Mouse (Mus musculus) E14TG2a.4 (cell line): Measurements from ENCODE around the gene Gm20662.

ENCODE experiments used
- H3K27me3 ChIP-seq: 2 replicates; pipeline ENCODE4 v1.6.1; 2014; ENCODE audit warnings: low read length, control low read depth; ENCODE audit not compliant: insufficient read depth
- H3K36me3 ChIP-seq: 2 replicates; pipeline ENCODE4 v1.6.1; 2014; ENCODE audit warnings: low read length, control low read depth; ENCODE audit not compliant: insufficient read depth
- H3K4me1 ChIP-seq: replicated peaks from 2 replicates; pipeline ENCODE4 v1.6.1; 2014; ENCODE audit warnings: low read depth, low read length, control low read depth
- H3K4me3 ChIP-seq: replicated peaks from 2 replicates; pipeline ENCODE4 v1.5.1; 2014; ENCODE audit warnings: mild to moderate bottlenecking, low read length
- H3K9me3 ChIP-seq: 2 replicates; pipeline ENCODE4 v1.6.1; 2014; ENCODE audit warnings: low read length, control low read depth
- CTCF ChIP-seq: conservative IDR thresholded peaks from 2 replicates; pipeline ENCODE4 v1.5.1; 2014; ENCODE audit warnings: low read length
- NANOG ChIP-seq: IDR thresholded peaks from 2 replicates; pipeline ENCODE4 v1.6.1; 2014; ENCODE audit warnings: borderline replicate concordance, low read length, mixed read lengths
- POU5F1 ChIP-seq: IDR thresholded peaks from 2 replicates; pipeline ENCODE4 v1.6.1; 2014; ENCODE audit warnings: low read length, borderline replicate concordance

The Gm20662 gene

DNA sequence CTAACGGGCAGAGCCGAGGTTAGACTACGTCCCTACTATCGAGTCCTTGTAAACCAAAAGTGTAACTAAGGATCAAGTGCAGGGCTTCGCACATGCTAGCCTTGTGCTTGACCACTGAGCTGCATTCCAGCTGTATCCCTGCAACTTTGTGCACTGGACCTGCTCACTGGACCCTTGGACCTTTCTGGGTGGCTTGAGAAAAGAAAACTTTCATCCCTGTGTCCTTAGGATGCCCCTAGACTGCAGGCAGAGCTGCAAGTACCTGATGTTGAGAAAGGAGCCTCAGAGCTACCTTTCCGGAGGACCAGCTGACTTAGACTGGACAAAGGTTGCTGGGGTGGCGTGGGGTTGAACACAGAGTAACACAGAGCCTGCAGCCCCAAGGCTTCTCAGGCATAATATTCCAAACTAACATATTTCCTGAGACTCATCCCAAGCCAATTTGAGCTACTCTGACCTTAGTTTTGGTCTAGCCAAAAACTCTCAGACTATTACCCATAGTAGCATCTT lies 94.5 kb downstream of the Gm20662 start:
- Histone ChIP-seq H3K9me3 (no peaks in the 10 kb centered on the region), H3K4me3 (no peak overlapping the region), H3K4me1 (peaks cover 25% of the 10 kb centered on the region), H3K27me3 (no peaks in the 10 kb centered on the region), H3K36me3 (peaks cover 76% of the 10 kb centered on the region)
- TF ChIP-seq NANOG (no peak), CTCF (no peak), POU5F1 (no peak)

DNA sequence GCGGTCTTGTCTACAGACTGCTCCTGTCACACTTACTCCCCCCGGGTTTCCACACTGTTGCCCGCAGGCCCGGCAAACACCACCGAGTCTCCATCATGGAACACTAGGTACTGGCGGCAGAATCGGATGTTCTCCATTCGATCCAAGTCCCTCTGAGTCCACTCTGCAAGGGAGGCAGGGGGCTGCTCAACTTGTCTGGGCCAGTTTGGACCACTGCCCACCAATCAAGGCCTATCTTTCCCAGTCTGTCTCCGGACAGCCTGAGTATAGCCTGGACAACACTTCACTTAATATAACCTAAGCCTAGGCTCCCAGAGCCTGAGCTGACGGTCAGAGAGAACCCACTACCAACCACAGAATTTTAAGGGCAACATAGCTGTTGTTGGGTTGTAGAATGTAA lies 97.4 kb downstream of the Gm20662 start:
- peaks cover 40% of the 10 kb centered on the region for H3K4me1 ChIP-seq
- H3K27me3 ChIP-seq = no peaks in the 10 kb centered on the region
- H3K9me3 ChIP-seq = no peaks in the 10 kb centered on the region
- TF ChIP-seq CTCF (no peak), NANOG (no peak), POU5F1 (no peak)
- peaks cover 47% of the 10 kb centered on the region for H3K36me3 ChIP-seq
- H3K4me3 ChIP-seq = peak overlapping the region; percentile 97

DNA sequence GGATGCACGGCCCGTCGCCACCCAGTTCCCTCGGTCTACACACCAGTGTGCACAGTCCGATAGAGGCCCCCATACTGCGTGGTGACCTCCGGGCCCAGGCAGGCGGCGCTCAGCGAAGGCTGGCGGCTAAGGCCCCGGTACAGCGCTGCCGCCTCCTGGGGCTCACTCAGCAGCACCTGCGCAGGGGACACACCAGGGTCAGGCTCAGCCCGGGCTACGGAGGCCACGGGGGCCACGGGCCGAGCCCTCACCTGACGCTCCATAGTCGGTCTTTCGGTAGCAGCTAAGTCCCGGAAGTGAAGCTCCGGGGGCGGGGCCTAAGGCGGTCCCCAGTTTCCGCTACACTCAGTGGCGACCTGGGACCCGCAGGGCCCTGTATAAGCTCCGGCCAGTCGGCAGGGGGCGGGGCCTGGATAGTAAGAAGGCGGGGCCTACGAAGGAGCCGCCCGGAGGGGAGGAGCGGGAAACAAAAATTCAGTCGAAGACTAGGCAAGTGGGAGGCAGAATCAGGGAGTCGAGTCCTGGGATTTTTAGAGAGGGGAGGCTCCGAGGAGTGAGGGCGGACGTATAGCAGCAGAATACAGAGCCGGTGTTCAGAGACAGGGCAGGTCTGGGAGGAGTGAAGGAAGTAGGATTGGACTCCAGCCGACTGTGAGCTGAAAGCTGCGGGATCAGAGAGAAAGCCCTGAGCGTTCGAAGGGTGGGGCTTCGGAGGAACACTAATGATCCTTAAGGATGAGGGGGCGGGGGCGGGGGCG lies 98.2 kb downstream of the Gm20662 start, which contains the start of gene Apeh:
Gene Apeh, minus strand, starts transcription at position 423 of the 758 bp plus-strand sequence.
- Histone ChIP-seq H3K36me3 (peaks cover 40% of the 10 kb centered on the region), H3K4me1 (peaks cover 47% of the 10 kb centered on the region), H3K4me3 (peak within 1 kb of the TSS; percentile 97), H3K27me3 (peaks cover 2% of the 10 kb centered on the region; the same call in 1 of the 2 replicates), H3K9me3 (no peaks in the 10 kb centered on the region)
- TF ChIP-seq POU5F1 = no peak
- TF ChIP-seq NANOG = no peak
- no peak for TF ChIP-seq CTCF
